Mouse (Mus musculus): ENCODE measurements at regions not wholly inside any gene's neighbourhood (a gene's known extent, or its start where the extent isn't known, plus 50 kb on each side); places are given as distances from the start of the nearest gene placed in this dataset.

DNA sequence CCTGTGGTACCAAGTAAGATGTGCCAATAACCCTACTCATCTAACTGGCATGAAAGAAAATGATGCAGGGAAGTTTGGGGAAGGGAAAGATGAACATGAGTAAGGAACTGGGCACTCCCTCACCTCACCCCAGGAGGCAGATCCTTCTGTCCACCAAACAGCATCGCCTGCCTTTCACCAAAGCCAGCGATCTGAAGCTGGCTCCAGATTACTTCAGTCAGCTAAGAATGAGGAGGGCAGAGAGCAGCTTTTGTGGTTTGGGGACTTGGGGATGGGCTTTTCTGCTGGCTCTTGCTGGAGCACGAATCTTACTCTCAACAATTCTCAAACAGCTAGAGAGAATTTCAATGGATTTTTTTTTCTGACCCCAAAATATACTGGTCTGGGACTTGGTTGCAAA lies 297.0 kb downstream of the Bcor start:
- DNase-seq (ENCODE audit: low spot score in 2 of 2), result no peak
- intact Hi-C loops (cut with DNase I), result no loop called here

DNA sequence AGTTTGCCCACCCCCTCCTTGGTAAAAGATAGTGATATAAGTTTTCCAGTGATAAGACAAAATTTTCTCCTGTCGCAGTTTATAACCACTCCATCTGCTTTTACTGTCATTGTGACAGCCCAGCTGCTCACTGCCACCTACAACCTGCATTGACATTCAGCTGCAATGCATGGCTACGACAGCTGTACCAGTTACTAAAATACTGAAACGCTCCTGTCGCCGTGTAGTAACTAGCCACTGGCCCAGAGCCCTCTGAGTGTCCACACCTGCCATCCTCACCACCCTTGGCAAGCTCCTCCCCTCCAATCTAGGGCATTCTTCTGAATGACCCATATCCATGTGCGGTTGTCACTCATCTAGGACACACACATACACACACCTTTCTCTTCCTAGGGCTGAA lies 286.2 kb downstream of the Bcor start:
- intact Hi-C loops (cut with DNase I), result no loop called here
- DNase-seq (ENCODE audit: low spot score in 2 of 2), result no peak

DNA sequence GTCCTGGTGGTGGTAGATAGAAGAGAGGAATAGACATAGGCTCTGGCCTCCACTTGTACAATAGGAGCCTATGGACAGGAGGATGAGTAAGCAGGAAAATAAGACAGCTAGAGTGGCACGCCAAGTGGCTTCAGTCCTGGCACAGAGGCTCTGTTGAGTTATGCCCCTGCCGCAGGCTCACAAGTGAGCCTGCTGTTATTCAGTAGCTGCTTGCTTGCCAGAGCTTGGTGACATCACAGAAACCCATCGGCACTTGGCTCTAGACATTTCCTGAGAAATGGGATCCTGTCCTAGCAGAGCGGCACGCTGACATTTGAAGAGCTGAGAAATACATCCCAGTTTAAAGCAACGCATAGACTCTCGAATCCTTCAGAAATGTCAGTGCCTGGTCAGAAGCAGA lies 283.5 kb downstream of the Bcor start:
- intact Hi-C loops (cut with DNase I), result no loop called here
- DNase-seq (ENCODE audit: low spot score in 2 of 2), result no peak

DNA sequence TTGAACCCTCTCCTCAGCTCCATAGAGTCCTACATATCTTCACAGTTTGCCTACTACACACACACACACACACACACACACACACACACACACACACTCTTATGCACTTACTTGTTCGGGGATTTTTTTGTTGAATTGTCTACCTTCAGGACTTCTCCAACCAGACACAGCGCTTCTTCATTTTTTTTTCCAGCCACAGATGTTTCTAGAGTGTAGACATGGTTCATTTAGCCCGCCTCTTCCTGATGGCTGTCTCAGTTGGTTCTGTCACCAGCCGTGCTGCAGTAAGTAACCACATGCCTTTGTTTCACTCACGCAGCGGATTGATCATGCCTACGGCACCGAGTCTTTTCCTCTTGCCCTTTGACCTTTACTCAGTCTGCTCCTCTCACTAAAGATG lies 282.1 kb downstream of the Bcor start:
- intact Hi-C loops (cut with DNase I), result no loop called here
- DNase-seq (ENCODE audit: low spot score in 2 of 2), result no peak

DNA sequence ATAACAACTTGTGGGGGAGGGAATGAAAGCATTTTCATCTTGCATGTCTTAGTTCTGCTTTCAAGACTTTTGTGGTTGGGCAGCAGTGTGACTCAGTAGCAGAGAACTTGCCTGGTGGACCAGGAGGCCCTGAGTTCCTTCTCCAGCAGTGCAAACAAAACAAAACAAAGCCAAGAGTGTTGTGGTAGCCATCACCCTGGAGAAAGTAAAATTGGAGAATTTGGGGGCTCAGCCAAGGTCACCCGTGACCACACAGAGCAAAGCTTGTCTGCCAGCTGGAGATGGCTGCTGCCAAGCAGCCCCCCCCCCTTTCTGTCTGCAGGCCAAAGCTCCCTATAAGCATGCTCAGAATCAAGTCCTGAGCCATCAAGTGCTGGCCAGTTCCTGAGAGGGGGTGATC lies 279.2 kb downstream of the Bcor start:
- DNase-seq (ENCODE audit: low spot score in 2 of 2), result no peak
- intact Hi-C loops (cut with DNase I), result no loop called here

DNA sequence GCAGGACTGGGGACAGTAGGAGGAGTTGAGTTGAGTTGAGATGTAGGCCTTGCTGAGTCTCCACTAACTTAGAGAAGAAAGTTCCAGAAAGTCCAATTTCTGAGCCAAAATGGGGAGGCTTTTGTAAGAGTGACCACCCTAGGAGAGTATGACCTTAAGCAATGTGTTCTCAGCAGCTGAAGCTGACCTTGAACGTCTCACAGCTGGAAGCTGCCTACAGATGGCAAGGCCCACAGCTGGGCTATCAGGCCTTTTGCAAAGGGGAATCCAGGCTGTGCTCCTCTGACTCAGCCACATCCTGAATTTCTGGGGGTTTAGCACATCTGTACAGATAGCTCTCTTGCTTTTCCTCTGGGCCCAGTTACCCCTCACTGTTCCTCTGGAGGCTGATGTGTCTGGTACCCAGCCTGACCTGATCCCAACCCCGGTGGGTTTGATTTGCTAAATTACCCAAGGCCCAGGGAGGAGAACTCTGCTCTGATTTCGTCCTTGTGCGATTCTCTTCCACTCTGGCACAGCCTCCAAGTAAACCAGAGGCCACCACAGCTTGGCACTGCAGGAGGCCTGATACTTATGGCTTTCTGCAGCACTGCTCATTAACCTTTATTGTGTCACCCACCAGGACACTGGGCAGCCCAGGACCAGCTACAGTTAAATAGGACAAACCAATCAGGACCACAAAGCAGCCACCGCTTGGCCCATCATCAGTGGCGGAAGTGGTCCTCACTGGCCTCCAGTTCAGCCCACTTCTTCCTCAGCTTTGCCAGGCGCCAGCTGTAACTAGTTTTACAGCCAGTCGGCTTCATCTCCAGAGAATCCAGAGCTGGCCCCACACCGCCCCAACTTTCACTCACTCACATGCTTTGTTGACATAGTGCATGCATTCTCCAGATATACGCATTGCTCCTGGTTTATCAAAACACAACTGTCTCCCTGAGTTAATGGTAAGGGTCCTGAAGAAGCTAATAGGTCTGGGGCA lies 276.1 kb downstream of the Bcor start:
- no peak for DNase-seq (ENCODE audit: low spot score in 2 of 2)
- intact Hi-C loops (cut with DNase I), result no loop called here

DNA sequence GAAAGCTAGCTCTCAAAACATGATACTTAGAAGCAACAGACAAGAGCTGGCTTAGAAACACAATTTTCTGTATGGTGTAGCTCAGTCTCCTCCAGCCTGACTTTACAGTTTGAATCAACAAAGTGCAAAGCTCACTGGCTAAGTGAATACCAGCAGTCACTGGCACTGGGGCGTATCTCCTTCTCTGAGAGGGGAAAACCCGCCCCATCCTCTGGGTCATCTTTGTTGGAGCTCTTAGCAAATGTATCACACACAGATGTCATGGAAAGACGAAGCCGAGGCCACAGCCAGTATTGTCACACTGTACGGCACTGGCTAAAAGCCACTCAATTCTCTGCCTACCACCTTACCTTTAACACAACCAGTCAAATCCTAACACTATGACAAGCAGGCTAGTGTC lies 267.8 kb downstream of the Bcor start:
- intact Hi-C loops (cut with DNase I), result no loop called here
- DNase-seq (ENCODE audit: low spot score in 2 of 2), result no peak

DNA sequence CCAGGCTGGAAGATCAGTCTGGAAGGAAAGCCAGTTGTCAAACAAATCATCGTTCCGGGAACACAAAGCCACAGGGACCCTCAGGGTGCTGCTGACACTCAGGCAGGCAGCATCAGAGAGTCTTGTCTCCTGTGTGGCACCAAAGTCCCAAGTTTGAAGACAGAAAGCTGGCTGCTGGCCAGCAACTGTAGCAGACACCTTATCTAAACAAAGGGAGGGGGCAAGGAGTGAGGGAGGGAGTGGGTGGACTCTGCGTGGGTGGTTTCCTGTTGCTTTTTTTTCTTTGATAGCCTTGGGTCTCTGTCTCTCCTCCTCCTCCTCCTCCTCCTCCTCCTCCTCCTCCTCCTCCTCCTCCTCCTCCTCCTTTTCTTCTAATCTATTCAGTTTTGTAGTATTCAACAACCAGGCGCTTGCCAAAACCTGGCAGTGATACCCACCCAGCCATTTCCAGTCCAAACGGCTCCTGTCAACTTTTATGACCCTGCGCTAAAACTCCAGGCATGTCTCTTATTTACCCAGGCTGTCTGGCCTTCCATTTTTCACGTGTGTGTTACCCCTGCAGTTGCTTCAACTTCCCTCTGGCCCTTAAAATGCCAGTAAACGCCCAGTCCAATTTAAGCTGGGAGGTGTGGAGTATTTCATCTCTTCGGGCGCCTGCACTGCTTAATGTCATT lies 266.4 kb downstream of the Bcor start:
- no peak for DNase-seq (ENCODE audit: low spot score in 2 of 2)
- intact Hi-C loops (cut with DNase I), result no loop called here

DNA sequence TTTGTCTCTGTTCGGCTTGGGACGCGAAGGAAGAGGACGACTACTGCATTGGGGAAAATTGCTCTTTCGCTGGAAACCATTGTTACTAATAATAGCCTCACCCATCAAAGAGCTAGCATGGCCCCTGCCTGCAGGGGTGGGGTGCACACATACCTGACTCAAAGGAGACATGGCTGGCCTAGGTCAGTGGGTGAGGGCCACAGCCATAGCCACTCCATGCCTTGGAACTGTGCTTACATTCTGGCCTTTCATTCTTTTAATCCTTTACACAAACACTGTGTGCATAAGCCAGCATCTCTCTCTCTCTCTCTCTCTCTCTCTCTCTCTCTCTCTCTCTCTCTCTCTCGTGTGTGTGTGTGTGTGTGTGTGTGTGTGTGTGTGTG lies 265.9 kb downstream of the Bcor start:
- intact Hi-C loops (cut with DNase I), result no loop called here
- DNase-seq (ENCODE audit: low spot score in 2 of 2), result no peak

DNA sequence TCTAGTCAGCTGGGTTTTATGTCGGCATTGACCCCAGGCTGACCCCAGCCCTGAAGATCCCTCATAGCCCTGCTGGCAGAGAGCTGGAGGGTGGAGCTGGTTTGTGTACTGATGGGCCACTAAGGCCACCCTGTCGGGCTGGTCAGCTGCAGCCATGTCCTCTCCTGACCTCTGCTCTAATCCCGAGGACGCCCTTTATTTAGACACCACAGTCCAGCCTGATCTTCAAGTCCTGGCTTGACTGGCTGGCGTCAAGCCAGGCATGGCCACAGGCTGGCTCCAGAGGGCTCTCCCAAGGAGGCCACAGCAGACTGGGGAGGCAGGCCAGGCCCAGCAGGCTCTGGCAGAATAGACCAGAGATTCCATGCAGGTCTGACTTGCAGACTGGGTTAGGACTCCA lies 264.8 kb downstream of the Bcor start:
- intact Hi-C loops (cut with DNase I), result no loop called here
- DNase-seq (ENCODE audit: low spot score in 2 of 2), result no peak

DNA sequence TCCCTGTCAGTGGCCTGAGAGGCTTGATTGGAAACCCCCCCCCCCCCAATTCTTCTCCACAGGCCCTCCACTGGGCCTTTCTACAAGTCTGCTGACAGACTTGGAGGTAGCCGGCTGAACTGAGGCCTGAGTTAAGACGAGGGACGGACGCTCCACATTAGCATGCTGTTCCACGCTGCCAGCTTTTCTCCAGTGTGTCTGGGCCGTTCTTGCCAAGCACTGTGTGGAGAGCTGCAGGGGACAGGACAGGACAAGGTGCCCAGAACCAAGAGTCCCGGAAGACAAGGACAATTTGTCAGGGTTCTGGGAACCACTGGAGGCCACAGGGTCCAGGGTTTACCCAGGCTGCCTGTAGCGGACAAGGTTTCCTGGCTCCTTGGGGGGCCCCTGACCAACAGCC lies 261.9 kb downstream of the Bcor start:
- intact Hi-C loops (cut with DNase I), result no loop called here
- no peak for DNase-seq (ENCODE audit: low spot score in 2 of 2)

DNA sequence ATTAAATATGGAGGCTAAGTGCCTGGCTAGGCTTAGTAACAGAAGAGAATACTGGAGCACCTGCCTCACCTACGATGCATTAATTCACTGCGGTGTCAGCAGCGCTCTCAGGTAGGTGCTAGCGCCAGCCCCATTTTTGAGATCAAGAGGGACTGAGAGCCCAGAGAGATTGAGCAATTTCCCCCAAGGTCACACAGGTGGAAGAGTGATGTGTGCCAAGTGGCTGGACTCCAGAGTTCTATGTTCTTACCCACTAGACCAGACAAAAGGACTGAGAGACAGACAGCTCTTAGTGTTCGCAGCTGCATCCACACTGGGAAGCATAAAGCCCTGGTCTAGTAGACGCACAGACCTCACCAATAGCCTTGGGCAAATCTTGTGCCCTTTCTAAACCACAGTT lies 261.1 kb downstream of the Bcor start:
- no peak for DNase-seq (ENCODE audit: low spot score in 2 of 2)
- intact Hi-C loops (cut with DNase I), result no loop called here

DNA sequence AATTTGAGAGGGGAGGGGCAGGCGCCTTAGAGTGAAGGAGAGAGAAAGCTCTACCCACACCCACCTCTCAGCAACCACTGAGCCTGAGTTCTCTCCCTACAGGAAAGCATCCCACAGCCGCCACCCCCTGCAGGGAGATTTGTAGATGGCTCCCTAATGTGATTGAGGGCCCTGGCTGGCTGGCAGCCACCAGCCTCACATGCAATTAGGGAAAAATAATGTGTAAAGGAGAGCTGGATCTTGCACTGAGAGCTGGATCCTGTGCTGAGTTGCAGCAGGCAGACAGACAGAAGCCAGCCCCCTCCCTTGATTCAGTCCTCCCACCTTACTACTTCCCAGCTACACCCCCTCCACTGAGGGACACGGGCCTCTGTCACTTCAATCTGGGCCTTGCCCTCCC lies 260.2 kb downstream of the Bcor start:
- intact Hi-C loops (cut with DNase I), result no loop called here
- DNase-seq (ENCODE audit: low spot score in 2 of 2), result no peak

DNA sequence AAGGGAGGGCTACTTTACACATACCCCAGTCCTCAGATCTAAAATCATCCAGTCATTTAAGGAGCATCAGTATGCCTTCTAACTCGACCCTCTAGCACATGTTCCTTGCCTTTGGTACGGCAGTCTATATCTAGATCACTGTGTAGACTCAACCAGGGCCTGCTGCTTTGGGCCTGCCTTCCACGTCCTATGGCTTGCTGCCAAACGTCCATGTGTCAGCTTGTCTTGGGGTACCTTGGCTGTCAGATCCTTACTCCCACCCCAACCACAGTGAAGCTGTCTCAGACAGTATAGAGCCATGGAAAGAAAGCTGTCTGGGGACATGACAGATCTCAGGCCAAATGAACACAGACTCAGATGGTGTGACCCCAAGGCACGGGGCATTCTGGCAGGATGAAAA lies 258.4 kb downstream of the Bcor start:
- no peak for DNase-seq (ENCODE audit: low spot score in 2 of 2)

DNA sequence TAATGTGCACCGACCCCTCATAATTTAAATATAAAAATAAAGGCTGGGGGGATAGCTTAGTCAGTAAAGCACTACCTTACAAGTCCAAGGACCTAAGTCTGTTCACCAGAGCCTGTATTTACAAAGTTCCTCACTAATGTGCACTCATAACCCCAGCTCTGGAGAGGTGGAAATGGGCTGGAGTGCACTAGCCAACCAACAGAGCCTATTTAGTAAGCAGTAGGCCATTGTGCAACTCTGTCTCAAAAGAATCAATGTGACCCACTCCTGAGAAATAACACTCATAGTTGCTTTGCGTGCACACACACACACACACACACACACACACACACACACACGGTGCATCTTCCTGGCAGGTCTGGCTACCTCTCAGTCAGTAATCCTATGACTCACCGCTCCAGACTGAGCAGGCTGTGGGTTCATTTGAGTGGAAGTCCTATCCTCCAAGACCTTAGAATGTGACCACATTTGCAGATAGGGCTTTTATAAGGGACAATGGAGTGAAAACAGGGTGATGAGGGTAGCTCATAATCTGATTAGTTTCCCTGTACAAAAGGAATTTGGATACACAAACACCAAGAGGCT lies 256.9 kb downstream of the Bcor start:
- intact Hi-C loops (cut with DNase I), result no loop called here
- no peak for DNase-seq (ENCODE audit: low spot score in 2 of 2)

More for the DNA sequence above, 258.4 kb downstream of the Bcor start:
- intact Hi-C loops (cut with DNase I), result no loop called here

DNA sequence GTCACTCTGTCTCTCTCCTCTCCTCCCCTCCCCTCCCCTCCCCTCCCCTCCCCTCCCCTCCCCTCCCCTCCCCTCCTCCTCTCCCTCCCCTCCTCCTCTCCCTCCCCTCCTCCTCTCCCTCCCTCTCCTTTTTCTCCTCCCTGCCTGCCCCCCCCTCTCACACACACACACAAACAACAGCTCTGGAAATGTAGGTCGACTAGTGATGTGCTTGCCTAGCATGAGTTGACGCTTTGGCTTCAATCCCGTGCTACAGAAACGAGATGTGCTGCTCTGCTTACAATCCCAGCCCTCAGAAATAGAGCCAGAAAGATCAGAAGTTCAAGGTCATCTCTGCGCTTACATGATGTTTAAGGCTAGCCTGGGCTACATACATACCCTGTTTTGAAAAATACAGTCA lies 254.9 kb downstream of the Bcor start:
- no peak for DNase-seq (ENCODE audit: low spot score in 2 of 2)
- intact Hi-C loops (cut with DNase I), result no loop called here

DNA sequence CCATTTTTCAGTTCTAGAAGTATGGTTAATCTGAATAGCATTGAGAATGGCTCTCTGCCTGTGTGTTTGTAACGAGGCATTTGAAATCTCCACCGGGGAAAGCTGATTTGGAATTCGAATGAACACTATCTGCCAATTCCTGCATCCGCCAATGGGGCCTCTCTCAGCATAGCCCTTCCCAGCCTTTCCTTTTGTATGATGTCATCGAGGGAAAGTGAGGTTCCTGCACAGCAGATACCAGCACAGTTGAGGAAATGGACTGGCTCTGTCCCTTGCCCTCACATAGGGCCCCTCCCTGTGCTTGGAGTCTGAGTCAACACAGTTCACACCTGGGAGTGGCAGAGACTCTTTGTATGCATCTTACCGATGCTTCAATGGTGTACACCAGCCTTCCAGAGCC lies 253.0 kb downstream of the Bcor start:
- intact Hi-C loops (cut with DNase I), result no loop called here
- DNase-seq (ENCODE audit: low spot score in 2 of 2), result no peak

DNA sequence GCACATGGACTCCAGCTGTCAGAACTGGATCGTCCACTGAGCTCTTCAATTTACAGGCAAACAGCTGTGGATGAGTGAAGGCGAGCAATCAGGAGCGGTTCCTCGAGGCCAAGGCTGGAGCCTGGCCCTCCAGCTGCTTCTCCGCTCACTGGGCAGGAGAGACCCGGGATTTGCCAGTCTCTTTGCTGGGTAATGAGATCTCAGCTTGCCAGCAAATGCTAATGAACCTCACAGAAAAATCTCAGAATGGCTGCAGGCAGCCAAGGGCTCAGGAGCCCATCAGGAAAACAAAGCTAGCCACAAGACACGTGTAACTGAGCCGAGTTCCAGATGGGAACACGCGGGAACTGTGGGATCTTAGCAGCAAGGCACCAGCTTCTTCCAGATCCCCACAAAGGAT lies 244.2 kb downstream of the Bcor start:
- no peak for DNase-seq (ENCODE audit: low spot score in 2 of 2)
- intact Hi-C loops (cut with DNase I), result no loop called here

DNA sequence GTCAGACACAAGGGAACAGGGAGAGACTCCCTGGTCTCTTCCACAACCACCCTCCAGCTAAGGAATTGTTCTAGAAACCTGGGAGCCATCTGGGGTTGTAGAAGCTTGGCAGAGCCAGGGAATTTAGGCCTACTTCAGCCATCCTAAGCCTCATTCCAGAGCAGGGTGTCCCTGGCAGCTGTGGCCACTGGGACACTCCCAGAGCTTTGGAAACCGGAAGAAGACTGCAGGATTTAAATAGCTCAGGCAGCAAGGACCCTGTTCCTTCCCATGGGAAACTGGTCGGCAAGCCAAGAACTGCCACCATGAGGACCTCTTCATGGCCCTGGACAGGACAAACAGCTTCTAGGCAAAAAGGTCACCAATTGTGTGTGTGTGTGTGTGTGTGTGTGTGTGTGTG lies 239.9 kb downstream of the Bcor start:
- intact Hi-C loops (cut with DNase I), result no loop called here
- DNase-seq (ENCODE audit: low spot score in 2 of 2), result no peak

DNA sequence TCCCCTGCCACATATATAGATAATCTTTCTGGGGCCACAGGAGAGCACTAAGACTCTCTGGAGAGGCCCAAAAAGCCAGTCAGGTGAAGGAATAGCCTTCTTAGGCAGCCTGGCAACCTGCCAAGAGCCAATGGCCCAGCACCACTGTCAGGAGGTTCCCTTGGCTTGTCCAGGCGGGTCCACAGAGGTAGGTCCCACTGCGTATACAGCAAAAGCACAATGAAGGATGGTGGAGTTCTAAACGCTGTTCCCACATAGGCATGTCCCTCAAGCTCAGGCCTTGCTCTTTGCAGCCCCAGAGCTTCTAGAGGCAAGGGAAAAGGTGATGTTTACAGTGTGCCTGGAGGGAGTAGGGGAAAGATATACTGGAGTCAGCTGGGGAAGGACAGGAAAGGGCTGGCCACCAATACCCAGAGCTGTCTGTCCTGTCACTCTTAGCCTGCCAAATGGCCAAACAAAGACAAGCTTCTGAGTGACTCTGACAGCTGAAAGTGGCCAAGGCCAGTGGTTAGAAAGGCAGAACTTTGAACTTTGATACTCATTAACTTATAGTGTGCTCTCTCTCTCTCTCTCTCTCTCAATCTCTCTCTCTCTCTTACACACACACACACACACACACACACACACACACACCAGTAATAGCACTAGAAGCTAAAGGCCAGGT lies 235.4 kb downstream of the Bcor start:
- intact Hi-C loops (cut with DNase I), result no loop called here
- DNase-seq (ENCODE audit: low spot score in 2 of 2), result no peak

All from left cerebral cortex, postnatal 36 days (tissue).